Mouse (Mus musculus) spleen, postnatal 4 days (tissue): ENCODE measurements around the gene Pgpep1l.
"Not testable (repeated sequence)": the region's sequence is repeated elsewhere in the genome, so short reads cannot be mapped to it uniquely, and the experiment has no call there.

ENCODE experiments used
- DNase-seq, 2 experiments: peaks; one replicate each; pipeline ENCODE4 v3.0.0; 2022; ENCODE audit warnings: low spot score in 2 of 2

Gene Pgpep1l

DNA sequence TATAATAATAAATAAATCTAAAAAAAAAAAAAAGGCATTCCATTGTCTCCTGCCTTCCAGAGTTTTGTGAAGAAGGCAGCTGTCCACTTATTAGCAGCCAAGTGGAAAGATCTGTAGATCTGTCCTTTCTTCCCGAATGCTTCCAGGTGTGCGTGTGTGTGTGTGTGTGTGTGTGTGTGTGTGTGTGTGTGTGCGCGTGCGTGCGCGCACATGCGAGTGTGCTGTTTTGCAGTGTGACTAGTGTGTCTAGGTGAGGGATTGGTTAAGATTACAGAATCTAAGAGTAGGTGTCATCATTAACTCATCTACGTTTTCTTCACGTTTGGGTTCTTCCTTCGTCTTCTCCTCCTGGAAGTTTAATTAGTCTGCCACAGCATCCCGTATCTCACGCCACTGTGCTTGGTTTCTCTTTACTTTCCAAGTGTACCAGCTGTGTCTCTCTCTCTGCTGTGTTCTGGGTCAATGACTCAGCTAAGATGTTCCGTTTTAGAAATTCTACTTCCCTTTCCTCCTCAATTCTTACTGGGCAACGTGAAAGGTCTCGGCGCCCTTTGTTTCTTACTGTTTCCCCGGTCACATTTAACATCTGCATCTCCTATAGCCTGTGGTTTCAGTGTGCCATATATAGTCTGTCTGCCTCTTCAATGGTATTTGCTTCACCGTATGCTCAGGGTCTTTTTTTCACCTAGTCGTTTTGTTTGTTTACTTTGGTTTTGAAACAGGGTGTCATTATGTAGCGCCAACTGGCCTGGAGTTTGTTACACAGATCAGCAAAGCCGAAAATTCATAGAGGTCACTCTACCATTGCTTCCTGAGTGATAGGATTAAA lies 18.5 kb upstream of the Pgpep1l start:
- DNase-seq: no peak

GRCm38 (mm10) chr7:68281341-68281740 lies 17.3 kb upstream of the Pgpep1l start:
- DNase-seq: no peak

- no peak for DNase-seq
Observed at GRCm38 (mm10) chr7:68280352-68280869, 16.4 kb upstream of the Pgpep1l start.

DNA sequence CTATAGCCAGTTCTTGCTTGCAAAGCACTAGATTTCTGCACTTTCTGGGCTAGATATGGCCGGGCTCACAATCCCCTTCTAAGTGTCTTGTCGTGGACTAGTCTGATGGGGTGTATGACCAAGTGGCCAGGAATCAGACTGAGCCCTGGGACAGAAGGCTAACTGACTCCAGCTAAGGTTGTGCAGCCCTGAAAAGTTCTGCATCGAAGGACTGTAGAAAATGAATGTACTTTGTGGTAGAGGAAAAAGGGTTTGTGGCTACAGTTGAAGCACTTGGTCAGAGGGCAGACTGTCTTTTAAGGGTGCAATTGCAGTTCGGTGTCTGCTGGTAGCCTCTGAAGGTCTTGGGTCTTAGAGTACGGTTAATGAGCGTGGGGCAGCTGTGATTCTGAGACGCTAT lies 15.4 kb upstream of the Pgpep1l start:
- DNase-seq: no peak

GRCm38 (mm10) chr7:68278908-68279307 lies 14.9 kb upstream of the Pgpep1l start:
- no peak for DNase-seq

GRCm38 (mm10) chr7:68278385-68278784 lies 14.4 kb upstream of the Pgpep1l start:
- no peak for DNase-seq

DNA sequence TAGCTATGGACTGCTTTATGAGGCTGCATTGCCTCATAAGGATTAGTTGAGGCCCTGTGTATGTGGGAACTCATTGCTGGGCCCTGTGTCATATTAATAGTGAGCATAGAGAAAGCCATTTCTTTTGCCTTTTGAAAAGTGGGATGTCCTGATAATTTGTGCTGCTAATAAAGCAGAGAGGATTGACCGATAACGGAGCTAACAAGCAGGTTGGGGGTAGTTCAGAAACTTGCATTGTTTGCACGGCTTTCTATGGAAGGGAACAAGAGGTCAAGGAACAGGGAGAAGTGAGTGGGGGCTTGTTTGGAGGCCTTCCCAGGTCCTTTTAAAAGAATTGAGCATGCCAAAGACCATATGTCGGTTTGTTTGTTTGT lies 13.9 kb upstream of the Pgpep1l start:
- no peak for DNase-seq

DNA sequence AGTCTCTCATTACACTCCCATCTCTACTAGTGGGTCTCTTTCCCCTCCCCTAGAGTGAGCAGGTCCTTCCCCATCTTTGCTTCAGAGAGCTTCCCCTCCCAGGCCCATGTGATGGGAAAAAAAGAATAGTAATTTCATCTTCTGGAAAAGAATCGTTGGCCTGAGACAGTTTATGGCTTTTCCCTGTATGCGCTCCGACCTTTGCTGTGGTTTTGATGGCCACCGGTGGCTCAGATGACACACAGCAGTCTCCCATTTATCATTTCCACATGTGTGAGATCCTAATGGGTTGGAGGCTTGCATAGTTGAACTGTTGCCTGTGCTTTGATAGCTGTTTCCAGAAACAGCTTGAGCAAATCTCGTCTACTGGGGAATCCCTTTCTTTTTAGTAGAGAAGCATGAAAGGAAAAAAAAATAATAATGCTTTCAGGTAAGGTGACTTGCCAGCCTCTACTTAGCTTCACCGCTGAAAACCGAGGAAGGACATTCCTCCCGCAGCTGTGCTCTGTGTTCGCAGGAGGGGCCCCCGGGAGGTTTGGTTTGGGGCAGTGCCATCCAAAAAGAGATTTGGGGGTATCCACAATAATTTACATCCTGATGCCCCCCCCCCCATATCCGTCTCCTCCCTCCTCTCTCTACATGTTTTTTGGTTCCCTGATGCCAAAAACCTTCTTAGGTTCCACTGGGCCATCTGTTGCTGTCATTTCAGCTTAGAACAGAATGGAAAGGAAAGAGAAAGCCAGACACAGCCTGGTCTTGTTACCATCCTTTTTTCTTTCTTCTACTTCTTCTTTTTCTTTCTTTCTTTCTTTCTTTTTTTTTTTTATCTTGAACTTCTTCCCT lies 13.2 kb upstream of the Pgpep1l start:
- DNase-seq: no peak

GRCm38 (mm10) chr7:68275838-68276731 lies 12.1 kb upstream of the Pgpep1l start:
- DNase-seq: peak; percentile 61 to 73

DNA sequence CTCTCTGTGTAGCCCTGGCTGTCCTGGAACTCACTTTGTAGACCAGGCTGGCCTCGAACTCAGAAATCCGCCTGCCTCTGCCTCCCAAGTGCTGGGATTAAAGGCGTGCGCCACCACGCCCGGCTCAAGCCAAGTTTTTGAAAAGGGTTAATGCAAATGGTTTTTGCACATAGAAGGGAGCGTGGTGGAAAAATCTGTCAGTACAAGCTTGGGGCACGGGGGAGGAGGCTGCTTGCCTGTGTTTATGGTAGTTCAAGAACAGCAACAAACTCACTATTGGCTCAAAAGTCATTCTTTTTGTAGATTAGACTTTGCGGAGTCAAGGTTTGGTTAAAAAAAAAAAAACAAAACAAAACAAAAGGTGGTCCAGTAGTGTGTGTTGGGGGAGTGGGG lies 11.4 kb upstream of the Pgpep1l start:
- DNase-seq: not testable (repeated sequence)

DNA sequence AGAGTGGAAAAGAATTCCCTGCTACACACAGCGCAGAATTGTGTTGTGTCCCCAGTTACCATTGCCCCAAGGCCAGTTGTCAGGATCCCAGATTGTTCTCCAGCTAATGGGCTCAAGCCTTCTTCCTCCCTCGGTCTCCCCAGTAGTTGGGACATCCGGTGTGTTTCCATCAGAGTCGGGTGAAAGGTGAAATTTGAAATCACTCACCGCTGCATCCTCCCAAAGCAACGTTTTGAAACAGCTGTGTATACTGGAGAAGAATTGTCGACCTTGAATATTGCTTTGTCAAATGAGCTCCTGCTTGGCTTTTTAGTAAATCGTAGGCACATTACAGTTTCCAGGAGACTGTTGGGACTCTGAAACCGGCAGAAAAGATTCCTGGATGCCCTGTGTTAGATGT lies 10.9 kb upstream of the Pgpep1l start:
- no peak for DNase-seq

DNA sequence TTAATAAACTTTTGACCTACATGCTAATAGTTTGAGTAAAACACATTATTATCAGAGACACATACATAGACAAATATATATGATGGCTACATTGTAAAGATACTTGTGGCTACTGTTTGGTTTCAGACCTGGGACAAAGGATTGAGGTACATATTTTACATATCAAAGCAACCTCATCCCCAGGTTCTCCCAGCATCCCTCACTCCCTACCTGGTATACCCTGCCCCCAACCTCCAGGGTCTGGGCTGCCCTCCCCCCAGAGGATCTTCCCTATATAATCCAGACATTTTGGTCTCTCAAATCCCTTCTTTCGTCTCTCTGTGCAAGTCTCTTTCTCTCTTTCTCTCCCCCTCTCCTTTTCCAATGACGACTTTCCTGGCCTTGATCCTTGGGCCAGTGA lies 10.2 kb upstream of the Pgpep1l start:
- no peak for DNase-seq

DNA sequence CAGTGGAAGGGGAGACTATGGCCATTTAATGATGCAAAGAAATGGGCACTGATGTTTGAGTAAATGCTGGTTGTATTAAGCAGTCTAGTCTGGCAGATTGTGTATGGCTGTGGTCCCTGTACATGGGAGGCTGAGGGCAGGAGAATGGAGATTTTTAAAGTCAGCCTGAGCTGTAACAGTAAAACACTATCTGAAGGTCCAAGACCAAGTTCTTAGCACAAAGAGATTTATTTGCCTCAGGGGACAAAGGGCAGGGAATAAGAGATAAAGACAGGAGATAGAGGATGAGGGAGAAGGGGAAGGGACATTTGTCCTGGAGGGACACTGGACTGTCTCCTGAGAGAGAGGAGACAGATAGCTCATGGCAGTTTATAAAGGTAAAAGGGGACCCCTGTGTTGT lies 9.5 kb upstream of the Pgpep1l start, which contains the start of gene Fam169b:
Fam169b (plus strand) TSS at position 325 of the 400 bp plus-strand sequence.
- DNase-seq: no peak

GRCm38 (mm10) chr7:68272607-68273006 lies 8.6 kb upstream of the Pgpep1l start:
- DNase-seq: no peak

- DNase-seq: no peak
Observed at GRCm38 (mm10) chr7:68271816-68272215, 7.8 kb upstream of the Pgpep1l start.

GRCm38 (mm10) chr7:68270551-68270950 lies 6.5 kb upstream of the Pgpep1l start:
- no peak for DNase-seq

- no peak for DNase-seq
Observed at GRCm38 (mm10) chr7:68266691-68267090, 2.7 kb upstream of the Pgpep1l start.

DNA sequence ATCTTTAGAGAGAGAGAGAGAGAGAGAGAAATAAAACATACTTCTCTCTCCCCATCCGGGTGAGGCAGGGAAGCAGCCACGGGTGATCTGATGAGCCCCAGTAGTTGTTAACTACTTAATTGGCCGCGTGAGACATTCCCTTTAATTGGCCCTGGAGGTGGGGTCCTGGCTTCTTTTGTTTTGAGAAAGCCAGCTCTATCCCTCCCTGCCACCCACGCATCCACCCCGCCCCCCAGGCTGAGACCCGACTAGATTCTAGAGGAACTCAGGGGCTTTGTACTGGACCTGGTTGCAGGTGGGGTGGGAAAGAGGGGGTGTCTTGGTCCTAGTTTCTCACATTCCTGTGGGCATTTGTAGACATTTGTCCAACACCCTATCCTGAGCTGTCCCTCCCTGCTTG lies 1.4 kb upstream of the Pgpep1l start:
- no peak for DNase-seq

- DNase-seq: peak; percentile 50 to 72
Observed at GRCm38 (mm10) chr7:68264531-68264930, 498 bp upstream of the Pgpep1l start.

DNA sequence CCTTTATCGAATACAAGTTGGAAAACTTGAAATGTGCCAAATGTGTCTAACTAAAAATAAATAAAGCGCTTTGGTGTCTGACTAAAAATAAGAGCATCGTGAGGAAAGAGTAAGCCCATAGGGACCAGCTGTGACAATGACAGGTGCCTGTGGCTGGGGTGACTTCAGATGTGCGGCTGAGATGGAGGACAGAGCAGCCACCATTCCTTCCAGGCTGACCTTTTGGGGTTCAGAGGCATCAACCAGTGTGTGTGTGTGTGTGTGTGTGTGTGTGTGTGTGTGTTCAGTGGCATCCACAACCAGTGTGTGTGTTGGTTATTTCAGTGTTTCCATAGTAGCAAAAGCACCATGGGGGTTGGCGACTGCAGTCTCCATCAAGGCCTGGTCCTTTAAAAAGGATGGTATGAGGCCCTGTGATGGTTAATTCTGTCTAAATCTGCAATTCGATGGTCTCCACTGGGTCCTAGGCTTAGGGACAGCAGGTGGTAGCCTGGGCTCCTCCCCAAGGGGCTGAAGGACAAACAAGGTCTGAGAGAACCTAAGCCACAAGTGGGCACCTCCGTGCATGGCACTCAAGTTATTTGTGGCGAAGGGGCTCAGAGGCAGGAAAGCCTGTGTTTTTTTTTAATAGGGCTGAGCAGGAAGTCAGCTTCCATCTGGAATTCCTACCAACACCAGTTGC lies 546 bp downstream of the Pgpep1l start:
- no peak for DNase-seq

DNA sequence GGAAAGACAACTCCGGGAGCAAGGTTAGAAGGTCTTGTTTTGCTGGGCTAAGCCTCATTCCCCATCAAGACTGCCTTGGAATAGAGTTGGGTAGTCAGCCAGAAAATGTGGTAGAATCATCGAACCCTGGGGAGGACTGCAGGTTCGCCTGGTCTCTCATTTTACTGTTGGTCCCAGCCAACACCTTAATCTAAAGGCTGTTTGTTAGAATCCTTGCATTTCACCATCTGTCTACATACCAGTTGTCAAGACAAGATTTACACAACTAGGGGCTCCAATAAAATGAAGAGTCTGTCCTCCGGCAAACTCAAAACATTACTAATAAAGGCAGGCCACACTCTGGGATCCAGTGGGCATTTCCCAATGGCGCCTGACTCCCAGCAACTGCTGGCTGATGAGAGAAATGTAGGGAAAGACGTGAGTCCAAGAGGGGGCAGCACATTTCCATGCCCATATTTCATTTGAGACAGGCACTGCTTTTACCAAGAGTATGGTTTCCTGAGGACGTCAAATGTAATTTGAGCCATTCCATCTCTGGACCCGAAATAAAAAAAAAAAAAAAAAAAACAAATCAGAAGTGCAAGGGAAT lies 1.3 kb downstream of the Pgpep1l start:
- no peak for DNase-seq
